Mouse (Mus musculus) heart, adult 11 months (tissue): ENCODE measurements around the gene Creb5.

Experiments
- DNase-seq: peaks from one replicate; pipeline ENCODE4 v3.0.0; 2022

Gene Creb5

DNA sequence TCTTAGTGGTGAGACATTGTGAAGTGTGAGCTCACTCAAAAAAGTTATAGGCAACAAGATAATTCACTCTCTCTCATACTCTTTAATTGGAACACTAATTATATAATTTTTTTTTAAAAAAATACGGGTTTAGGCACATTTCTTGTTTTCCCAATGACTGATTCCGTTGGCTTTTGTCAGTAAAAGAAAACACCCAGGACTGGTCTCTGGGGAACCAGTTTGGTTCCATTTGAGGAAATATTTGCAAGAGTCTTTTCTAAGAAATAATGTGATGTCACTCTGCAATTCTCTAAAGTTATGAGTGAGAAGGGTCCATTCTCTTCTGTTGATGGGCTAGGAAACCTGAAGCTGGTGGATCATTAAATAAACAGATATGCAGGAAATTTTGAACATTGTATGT, 309.3 kb downstream of the Creb5 start:
- DNase-seq, result no peak

DNA sequence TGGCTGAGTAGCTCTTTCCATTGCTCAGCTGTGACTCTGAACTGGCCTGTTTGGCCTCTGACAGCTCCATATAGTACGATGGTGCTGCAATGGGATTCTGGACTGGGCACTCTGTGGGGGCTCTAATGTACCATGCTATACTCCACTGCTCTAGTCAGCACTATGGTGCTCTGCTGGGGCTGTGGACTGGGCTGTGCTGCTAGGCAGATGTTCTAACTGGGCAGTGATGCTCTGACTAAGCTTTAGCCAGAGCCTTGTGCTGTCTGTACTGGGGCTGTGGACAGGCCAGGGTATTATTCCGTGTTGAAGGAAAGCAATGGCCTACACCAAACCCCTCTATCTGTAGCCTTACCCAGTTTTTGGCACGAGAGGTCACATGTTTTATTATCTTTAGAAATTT, 316.0 kb downstream of the Creb5 start:
- DNase-seq, result peak; percentile 93

GRCm38 (mm10) chr6:53603695-53604094, 316.6 kb downstream of the Creb5 start:
- DNase-seq, result peak; percentile 96

- peak; percentile 90 for DNase-seq
Observed at GRCm38 (mm10) chr6:53604386-53604785, 317.3 kb downstream of the Creb5 start.

DNA sequence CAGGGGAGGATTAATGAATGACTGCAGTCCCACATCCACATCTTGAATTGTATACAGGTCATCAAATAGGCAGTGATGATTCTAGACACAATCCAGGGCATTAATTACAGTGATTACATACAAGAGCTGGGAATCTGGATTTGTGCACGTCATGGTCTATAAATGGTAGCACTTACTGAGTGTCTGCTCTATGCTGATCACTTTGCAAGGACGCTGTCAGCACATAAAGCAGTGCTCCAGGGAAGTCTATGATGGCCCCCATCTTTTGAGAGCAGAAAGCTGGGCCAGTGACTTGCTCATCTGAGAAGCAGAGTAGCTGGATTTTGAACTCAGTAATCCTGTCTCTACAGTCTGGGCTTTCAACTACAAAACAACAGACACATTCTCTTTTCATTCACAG, 318.1 kb downstream of the Creb5 start:
- peak; percentile 45 for DNase-seq

- peak; percentile 85 for DNase-seq
Observed at GRCm38 (mm10) chr6:53611451-53611945, 324.4 kb downstream of the Creb5 start.

- DNase-seq, result peak; percentile 79
Observed at GRCm38 (mm10) chr6:53612681-53613080, 325.6 kb downstream of the Creb5 start.

DNA sequence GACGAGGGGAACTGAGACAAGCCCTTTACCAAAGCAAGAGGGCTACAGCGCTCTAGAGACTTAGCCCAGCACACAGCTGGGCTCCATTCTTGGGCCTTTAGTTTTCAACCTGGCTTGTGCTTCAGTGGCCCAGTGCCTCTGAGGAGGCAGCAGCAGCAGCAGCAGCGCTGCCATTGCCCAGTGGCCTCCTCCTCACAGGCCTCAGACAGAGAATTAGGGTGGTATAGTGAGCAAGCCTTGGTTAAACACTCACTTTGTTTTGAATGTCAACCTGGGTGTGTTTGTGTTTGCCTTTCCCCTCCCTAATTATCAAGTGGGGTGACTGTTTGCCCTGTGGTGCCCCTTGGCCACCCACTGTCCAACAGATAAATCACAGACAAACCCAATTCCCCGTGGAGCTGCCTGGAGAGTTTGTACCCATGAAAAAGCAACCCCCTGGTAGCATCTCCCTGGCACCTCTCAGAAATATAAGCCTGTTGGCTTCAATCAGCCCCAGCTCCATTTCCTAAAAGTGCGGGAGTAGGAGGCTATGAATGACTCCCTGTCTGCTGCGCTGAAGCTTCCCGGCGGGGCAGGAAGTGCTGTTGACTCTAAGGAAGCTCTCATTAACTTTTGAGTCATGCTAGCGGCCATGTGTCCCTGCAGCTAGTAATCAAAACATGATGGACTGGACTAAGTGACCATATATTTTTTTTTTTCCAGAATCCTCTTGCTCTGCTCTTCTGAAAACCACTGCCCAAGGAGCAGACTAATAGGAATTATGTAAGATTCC, 328.6 kb downstream of the Creb5 start:
- DNase-seq, result peak; percentile 87

DNA sequence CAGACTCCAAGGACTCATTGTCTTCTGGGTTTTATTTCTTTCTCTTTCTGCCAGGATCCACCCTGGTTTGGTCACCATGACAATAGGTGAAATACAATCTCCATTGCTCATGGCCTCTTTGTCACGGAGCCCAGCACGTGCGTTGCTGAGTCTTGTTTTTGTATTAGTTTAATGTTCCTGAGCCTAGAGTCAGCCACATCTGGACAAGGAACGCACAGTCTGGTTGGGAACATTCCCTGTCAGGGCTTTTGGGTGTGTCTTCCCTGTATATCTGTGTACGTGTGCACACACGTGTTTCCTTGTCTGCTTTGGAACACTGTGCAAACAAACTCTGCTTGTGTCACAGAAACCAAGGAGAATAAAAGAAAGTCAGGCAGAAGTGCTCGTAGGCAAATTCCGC, 331.1 kb downstream of the Creb5 start:
- DNase-seq, result peak; percentile 98

DNA sequence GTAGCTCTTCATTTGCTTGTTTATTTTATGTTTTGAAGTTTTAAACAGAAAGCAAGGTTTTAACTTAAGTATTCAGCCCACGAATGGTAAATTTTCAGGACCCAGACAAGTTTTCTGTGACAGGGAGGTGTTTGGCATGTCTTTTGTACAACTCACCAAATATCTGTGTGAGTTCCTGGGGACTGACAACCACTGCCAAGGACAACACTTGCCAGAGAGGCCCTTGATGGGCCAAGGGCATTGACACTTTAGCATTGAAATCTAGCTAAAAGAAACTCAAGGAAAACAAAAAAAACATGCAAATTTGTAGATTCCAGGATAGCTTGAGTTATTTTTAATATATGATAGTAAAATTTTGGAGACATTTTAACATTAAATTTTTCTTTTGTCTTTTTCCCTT, 332.6 kb downstream of the Creb5 start:
- DNase-seq, result peak; percentile 86

- DNase-seq, result no peak
Observed at GRCm38 (mm10) chr6:53621295-53621694, 334.2 kb downstream of the Creb5 start.

GRCm38 (mm10) chr6:53624455-53625276, 337.6 kb downstream of the Creb5 start:
- DNase-seq, result peak; percentile 37

DNA sequence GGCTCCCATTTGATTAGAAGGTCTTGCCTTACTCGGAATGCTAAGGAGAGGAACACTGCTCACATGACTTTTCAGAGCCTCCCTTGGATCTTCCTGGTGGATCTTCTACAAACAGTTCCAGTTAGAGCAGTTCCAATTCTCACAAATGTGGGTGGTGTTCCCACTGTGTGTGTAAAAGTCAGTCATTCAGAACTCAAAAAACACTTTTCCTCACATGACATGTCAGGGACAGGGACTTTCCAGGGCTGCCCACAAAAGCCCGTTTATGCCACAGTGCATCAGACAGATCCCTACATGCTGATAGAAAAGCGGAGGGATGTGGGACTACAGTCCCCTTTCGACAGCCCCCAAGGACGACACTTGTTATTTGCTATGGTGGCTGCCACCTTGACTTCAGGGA, 339.0 kb downstream of the Creb5 start:
- peak; percentile 78 for DNase-seq

GRCm38 (mm10) chr6:53628714-53629113, 341.6 kb downstream of the Creb5 start:
- no peak for DNase-seq

- peak; percentile 63 for DNase-seq
Observed at GRCm38 (mm10) chr6:53635453-53635852, 348.4 kb downstream of the Creb5 start.

DNA sequence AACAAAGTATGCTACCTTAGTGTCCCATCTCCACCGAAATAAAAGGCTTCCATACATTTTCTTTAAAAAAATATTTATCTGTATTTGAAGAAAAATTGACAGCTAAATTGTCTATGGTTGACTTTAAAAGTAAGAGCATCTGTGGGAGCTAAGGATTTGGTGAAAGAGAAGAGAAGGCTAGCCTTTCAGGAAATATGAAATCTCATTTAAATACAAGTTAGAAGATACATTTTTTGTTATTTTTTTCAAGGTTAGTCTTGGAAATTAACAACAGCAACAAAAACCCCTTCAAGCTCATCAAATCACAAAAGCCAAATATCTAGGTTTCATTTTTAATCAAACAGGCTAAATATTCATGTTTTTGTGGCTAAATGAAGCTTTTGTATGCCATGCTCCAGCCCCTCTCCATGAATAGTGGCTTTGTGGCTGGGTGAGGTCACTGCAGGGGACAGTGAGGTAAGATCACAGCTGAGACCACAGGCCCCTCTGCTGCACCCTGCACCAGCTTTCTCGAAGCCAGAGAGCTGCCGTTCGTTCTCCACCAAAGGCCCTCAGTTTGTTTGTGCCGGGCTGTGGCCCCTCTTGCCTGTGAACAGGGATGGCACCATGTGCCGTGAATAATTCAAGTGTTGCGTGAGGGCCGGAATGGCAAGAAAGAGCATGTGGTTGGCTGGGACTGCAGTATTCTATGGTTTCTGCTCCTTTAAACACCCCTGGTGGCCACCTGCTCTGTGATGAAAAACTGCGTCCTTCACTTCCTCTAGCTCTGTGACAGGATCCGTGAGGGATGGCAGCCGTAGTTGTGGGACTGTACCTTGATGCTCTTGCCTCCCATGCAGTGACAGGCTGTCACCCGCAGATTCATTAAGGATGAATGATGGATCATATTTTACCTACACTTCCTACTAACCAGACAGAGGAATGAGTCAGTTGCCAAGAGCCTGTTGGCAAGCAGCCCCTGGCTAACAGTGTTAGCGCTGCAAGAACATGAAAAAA, 350.6 kb downstream of the Creb5 start:
- DNase-seq, result peak; percentile 85

GRCm38 (mm10) chr6:53641633-53642605, 354.8 kb downstream of the Creb5 start:
- peak; percentile 88 for DNase-seq

DNA sequence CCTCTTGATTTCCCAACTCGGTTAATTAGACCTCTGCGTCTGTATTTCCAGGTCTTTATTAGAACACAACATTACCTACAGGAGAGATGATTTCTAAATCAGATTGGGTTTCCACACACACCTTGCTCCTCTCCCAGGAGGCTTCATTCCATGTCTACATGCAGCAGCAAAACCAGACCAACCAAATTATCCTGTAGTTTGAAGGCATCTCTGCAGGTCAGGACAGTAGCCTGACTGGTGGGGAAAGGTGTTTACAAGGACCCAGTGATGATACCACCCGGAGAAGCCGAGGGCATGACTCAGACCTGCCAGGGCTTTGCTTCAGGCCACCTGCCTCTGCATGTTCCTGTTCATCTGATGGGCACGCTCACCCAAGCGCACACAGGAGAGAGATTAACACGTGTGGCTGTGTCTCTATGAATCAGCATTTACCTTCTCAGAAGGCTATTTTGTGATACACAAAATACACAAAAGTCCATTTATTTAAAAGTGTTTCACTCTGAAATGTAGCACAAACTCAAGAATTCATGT, 355.8 kb downstream of the Creb5 start:
- DNase-seq, result peak; percentile 76

DNA sequence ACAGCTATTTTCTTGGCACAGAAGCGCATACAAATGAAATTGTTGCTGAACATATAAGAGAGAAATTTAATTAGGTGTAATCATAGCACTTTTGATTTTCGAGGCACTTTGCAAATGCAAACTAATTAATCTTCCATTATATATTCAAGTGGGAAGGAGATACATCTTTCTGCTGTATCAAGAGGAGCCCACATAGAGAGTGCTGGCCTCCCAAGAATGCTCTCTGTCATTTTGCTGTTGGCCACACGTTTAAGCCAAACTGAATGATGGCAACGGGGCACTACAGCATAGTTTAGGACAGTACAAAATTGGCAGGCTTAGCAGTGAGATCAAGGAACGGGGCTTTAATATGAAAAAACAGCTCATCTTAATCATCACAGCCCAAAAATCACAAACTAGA, 356.4 kb downstream of the Creb5 start:
- DNase-seq, result no peak

- DNase-seq, result peak; percentile 31
Observed at GRCm38 (mm10) chr6:53644056-53644455, 357.0 kb downstream of the Creb5 start.

DNA sequence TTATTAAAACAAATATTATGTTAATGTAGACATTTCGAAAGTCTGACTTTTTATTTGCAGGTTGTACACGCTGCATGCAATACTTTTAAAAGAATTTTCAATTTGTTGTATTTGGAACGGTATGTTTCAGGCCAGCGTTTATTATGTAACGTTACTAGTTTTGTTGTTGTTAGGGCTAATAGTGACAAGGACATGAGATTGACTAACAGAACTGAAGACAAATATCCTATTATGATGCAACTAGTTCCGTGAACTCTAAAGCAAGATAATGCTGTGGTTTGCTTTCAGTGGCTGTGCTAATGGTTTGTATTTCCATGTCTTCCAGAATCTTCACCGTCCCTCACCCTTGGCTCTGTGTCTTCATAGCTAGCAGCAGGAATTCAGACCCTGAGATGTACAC, 357.9 kb downstream of the Creb5 start:
- DNase-seq, result no peak
